Mouse (Mus musculus) gastrocnemius, postnatal 4 days (tissue): ENCODE results near the gene Zmynd8. TPM values are rescaled to one million over a fixed set of nuclear protein-coding genes. Genes with fewer than 3 reads are reported as not detected.

Experiments used
- DNase-seq, 2 experiments: peaks; one replicate each; pipeline ENCODE4 v3.0.0; 2021 to 2022; ENCODE audit warnings: low spot score in 2 of 2, mixed read lengths in 2 of 2
- total RNA-seq, 2 experiments: library from RNA; stranded (reverse); gene quantifications; 2 replicates each; pipeline ENCODE4 v1.2.3; 2021

Zmynd8 gene
- total RNA-seq, 2 experiments from 2014 or later = 39.0 to 39.6 TPM

DNA sequence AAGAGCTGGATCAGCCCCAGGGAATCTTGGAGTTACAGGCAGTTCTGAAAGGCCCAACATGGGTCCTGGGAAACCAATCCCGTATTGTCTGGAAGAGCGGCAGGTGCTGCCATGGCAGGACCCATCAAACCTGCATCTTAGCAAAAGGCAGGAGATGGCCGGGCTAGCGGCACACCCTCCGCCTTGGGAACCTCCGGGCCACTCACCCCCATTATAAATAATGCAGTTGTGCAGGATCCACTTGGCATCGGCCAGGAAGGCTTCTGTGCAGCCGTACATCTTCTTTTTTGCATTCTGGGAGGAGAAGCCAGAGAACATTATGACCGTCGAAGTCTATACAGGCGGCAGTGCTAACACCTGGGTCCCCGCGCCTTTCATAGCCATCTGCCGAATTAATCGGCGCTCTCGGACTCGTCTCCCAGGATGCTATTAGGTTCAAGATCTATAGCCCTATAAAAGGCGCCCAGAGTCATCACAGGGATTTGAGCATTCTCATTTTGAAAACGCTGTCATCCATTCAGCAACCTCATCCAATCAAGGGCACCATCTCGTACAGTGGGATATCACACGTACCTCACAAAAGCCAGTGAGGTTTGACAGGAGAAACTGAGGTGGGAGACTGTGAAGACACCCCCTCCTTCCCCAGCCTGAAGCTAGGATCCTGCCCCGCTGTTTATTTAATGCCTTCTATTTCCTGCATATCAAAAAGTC is 60.1 kb downstream of the Zmynd8 start:
- no peak for DNase-seq

DNA sequence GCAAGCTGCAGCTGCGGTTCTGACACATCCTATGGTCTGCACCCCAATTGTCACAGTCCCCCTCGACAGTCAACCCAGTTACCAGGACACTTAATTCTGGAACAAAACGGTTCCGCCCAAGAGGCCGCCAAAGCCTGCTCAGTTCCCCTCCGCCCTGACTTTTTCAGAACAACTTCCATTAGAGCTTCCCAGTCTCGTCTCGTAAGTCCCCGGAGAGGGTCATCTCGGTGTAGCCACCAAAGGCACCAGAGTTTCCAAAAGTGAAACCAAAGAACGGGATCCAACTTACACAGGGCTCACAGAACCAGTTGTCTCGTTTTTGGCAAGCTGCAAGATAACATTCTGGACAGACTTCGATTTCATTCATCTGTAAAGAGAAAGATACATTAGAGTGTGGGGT is 64.2 kb downstream of the Zmynd8 start:
- no peak for DNase-seq

DNA sequence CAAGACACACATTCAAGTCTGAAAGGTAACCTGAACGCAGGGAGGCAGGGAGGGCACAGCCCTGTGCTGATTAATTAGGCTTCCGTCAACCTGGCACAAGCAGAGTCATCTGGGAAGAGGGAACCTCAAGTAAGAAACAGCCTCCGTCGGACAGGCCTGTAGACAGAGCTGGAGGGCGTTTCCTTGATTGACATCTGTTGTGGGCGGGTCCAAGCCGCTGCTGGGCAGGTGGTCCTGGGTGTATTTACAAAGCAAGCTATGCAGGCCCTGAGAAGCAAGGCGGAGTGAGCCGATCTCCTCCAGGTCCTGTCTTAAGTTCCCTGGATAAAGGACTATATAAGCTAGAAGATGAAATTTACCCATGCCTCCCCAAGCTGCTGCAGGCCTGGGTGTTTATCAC is 65.3 kb downstream of the Zmynd8 start:
- DNase-seq = no peak

DNA sequence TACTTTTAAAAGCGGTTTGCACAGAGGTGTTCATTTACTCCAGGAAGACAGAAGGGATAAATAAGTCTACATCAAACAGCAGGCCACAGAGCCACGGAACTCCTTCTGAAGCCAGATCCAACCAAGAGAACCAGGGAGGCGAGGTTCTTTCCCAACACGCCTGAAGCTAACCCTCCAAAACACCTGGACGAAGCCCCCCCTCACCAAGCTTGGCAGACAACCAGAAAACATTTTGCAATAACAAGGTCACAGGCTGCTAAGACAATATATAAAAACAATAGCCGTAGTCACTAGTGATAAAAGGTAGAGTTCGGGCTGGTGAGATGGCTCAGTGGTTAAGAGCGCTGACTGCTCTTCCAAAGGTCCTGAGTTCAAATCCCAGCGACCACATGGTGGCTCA is 66.1 kb downstream of the Zmynd8 start:
- no peak for DNase-seq

DNA sequence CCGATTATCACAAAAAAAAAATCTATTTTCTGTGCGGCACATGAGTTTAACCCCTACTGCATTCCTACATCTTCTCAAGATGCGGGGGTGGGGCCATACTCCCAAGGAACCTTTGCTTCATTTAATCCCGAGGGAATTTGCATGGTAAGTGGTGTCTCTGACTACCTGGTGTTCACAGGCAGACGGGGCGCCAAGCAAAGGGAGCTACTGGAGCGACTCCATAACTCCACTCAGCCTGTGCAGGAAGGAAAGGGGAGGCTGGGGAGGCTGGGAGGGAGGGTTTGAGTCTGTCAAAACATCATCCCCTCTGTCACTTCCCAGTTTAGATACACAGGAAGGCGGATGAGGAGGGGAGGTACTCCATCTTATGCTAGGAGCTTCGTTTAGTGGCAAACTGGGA is 66.5 kb downstream of the Zmynd8 start:
- DNase-seq = no peak

DNA sequence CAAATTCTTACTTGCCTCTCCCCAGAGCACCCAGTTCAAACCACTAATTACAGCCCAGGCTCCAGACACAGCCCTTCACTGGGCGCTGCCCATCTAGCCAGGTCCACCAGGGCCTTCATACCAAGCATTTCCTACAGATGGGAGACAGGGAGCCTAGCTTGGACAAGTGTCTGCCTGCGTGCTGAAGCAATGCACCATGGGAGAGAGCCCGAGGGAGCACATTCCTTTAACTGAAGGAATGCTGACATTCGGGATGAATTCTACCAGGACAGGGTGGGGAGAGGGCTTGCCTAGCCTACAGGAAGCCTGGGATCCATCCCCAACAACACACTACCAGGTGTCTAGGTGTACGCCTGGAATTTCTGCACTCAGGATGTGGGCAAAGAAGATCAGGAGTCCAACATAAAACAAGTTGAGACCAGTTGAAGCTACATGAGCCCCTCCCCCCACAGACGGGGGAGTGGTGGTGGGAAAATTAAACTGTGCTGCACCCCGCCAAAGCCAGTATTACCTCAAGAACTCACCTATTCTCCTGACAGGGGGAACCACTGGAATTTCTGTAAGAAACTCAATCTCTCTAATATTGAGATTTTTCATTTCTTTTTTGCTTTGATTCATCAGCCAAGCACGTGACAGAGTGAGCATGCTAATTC is 67.1 kb downstream of the Zmynd8 start:
- DNase-seq = no peak

GRCm38 (mm10) chr2:165828770-165829169 is 70.0 kb downstream of the Zmynd8 start:
- no peak for DNase-seq

DNA sequence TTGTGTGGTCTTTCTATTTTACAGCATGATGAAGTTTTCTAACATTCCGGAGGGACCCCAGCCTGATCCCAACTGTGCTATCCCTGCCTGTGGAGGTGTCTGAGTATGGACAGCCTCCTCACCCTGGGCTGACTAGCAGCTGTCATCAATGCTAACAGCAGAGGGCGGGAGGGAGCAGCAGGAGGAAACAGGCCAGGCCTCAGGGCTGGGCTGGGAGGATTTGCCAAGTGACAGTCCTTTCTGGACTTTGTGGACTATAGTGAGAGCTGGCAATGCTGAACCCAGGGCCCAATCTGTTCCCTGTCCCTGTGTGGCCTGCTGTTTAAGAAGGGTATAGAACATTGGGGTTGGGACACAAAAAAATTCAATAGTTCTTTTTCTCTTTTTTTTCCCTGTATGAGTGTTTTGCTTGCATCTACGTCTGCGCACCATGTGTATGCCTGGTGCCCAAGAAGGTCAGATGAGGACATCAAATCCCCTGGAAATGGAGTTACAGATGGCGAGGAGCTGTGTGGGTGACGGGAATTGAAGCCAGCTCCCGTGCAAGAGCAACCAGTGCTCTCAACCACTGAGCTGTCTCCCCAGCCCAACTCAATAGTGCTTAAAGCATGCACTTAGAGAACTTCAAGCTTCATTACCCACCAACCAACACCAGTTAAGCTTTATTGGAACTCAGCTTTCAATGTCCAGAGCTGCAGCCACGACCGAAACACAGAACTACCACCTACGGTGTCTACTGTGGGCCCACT is 72.7 kb downstream of the Zmynd8 start:
- peak; percentile 70 to 86 for DNase-seq

- no peak for DNase-seq
These were observed 73.4 kb downstream of the Zmynd8 start for GRCm38 (mm10) chr2:165825261-165825900.

- no peak for DNase-seq
These were observed 74.0 kb downstream of the Zmynd8 start for GRCm38 (mm10) chr2:165824826-165825225.

DNA sequence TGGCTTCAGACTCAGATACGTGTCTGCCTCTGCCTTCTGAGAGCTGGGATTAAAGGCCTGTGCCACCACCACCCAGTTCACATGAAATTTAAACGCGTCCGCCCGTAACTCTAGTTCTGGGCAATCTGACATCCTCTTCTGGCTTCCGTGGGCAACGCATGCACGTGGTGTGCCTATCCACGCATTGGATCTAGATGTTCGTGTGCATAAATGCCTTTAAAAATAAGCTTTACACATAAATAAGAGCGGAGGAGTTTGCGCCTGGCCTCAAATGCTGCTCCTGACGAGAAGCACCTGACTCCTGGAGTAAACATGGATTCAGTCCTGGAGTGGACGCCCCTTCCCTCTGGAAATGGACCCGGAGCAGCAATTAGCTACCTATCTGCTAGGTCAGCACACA is 76.3 kb downstream of the Zmynd8 start:
- no peak for DNase-seq

GRCm38 (mm10) chr2:165821671-165822070 is 77.1 kb downstream of the Zmynd8 start:
- DNase-seq = no peak

- DNase-seq = no peak
These were observed 78.2 kb downstream of the Zmynd8 start for GRCm38 (mm10) chr2:165820504-165821095.

DNA sequence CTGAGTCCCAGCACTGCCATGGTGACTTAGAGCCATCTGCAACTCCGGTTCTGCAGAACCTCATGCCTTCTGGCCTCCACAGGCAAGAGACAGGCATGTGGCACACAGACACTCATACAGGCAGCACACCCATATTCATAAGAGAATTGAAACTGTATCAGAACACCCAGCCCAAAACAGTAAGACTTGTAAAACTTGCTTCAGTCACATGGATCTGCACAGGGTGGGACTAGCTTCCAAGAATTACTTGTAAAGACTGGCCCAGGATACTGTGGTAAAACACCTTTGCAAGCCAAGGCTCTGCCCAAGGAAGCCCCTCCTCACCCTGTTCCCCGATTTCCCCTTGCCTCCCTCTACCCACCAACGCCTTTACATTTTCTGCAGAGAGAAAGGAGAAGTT is 78.7 kb downstream of the Zmynd8 start:
- DNase-seq = no peak

GRCm38 (mm10) chr2:165818985-165819948 is 79.5 kb downstream of the Zmynd8 start:
- DNase-seq = peak in 1 of 2 experiments; percentile 62

GRCm38 (mm10) chr2:165818570-165818969 is 80.2 kb downstream of the Zmynd8 start:
- DNase-seq = no peak

- no peak for DNase-seq
These were observed 81.4 kb downstream of the Zmynd8 start for GRCm38 (mm10) chr2:165817437-165817836.

DNA sequence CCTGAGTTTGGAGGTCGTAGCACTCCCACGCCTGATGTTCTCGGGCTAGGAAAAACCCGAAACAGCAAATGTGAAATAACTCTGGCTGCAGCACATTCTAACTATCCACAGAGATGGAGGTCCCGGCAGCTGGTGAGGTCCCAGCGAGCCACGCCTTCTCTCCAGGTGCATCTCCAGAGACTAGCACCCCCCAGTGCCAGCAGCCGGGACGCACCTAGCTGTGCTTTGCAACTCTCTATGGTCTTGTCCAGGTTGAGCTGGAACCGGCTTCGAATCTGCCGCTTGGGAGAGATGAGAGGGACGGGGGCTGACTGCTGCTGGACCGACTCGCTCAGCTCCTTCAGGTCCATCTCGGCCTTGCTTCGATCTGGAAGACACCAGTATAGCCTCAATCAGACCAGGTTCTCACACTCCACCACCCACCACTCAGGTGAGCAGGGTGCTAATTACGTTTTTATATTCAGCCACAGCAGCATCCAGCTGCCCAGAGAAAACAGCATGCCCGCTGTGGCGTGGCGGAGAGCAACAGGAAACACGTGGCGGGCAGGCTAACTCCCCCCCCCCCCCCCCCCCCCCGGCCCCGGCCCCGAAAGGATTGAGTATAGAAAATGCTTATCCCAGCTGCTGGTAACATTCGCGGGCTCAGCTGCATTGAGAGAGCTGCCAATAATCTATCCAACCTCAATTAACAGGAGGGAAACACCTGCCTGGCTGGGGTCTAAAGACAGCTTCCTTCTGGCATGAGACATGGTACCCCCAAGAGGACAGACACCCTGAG is 83.5 kb downstream of the Zmynd8 start:
- DNase-seq = no peak

GRCm38 (mm10) chr2:165812889-165813288 is 85.9 kb downstream of the Zmynd8 start:
- DNase-seq = no peak
